Mouse (Mus musculus): ENCODE measurements around the gene Sh3glb1. TPM values are rescaled to one million over a fixed set of nuclear protein-coding genes. Genes with fewer than 3 reads are reported as not detected.
"Not testable (repeated sequence)": the region's sequence is repeated elsewhere in the genome, so short reads cannot be mapped to it uniquely, and the experiment has no call there.

The Sh3glb1 gene
- polyA plus RNA-seq (2015; fragmentation: Nextera tagmentation; extraction: Ambion mirVana) = 87.4 and 95.6 TPM in 2 replicates

GRCm38 (mm10) chr3:144719901-144720747 is at the start of gene Sh3glb1:
Gene Sh3glb1 (minus strand): TSS chr3:144720335.
- no peaks in the 10 kb centered on the region for H3K9me3 ChIP-seq (replicated peaks)
- no peaks in the 10 kb centered on the region for H3K36me3 ChIP-seq (ENCODE audit: poor library complexity, severe bottlenecking)
- ATAC-seq = peak; percentile 92
- peak within 1 kb of the TSS; percentile 99 for H3K27ac ChIP-seq
- WGBS = under 1% methylated on average over 40 of the region's 98 CpGs
- H3K4me2 ChIP-seq = peak within 1 kb of the TSS; percentile 89
- H3K9ac ChIP-seq = peak within 1 kb of the TSS; percentile 90
- peaks cover 39% of the 10 kb centered on the region for H3K4me1 ChIP-seq
- peak within 1 kb of the TSS; percentile 83 for H3K4me3 ChIP-seq
- H3K27me3 ChIP-seq = no peaks in the 10 kb centered on the region

GRCm38 (mm10) chr3:144765161-144765560 is 45.0 kb upstream of the Sh3glb1 start:
- no peak for ATAC-seq
- H3K27ac ChIP-seq = no peak overlapping the region
- H3K27me3 ChIP-seq = no peaks in the 10 kb centered on the region
- no peak overlapping the region for H3K4me3 ChIP-seq
- no peak overlapping the region for H3K4me2 ChIP-seq
- WGBS = 90% methylated on average over 4 of the region's 4 CpGs
- no peaks in the 10 kb centered on the region for H3K36me3 ChIP-seq (ENCODE audit: poor library complexity, severe bottlenecking)
- no peaks in the 10 kb centered on the region for H3K4me1 ChIP-seq
- no peaks in the 10 kb centered on the region for H3K9me3 ChIP-seq (replicated peaks)
- no peak overlapping the region for H3K9ac ChIP-seq

GRCm38 (mm10) chr3:144761454-144761853 is 41.3 kb upstream of the Sh3glb1 start:
- ATAC-seq = no peak
- H3K4me2 ChIP-seq = no peak overlapping the region
- no peak overlapping the region for H3K27ac ChIP-seq
- no peaks in the 10 kb centered on the region for H3K27me3 ChIP-seq
- H3K9ac ChIP-seq = no peak overlapping the region
- no peaks in the 10 kb centered on the region for H3K9me3 ChIP-seq (replicated peaks)
- WGBS = 86% methylated on average over 6 of the region's 6 CpGs
- no peaks in the 10 kb centered on the region for H3K4me1 ChIP-seq
- H3K36me3 ChIP-seq (ENCODE audit: poor library complexity, severe bottlenecking) = no peaks in the 10 kb centered on the region
- no peak overlapping the region for H3K4me3 ChIP-seq

GRCm38 (mm10) chr3:144760592-144761309 is 40.6 kb upstream of the Sh3glb1 start, which contains the start of gene Clca3a1:
Gene Clca3a1 (minus strand): TSS chr3:144760977.
- ATAC-seq = no peak
- H3K27ac ChIP-seq = no peak within 1 kb of the TSS
- H3K9ac ChIP-seq = no peak within 1 kb of the TSS
- H3K36me3 ChIP-seq (ENCODE audit: poor library complexity, severe bottlenecking) = no peaks in the 10 kb centered on the region
- H3K27me3 ChIP-seq = no peaks in the 10 kb centered on the region
- no peak within 1 kb of the TSS for H3K4me3 ChIP-seq
- H3K4me2 ChIP-seq = no peak within 1 kb of the TSS
- H3K9me3 ChIP-seq (replicated peaks) = no peaks in the 10 kb centered on the region
- H3K4me1 ChIP-seq = no peaks in the 10 kb centered on the region
- 85% methylated on average over 9 of the region's 11 CpGs for WGBS

GRCm38 (mm10) chr3:144759719-144760118 is 39.6 kb upstream of the Sh3glb1 start:
- ATAC-seq = no peak
- Histone ChIP-seq H3K4me2 (no peak overlapping the region), H3K4me3 (no peak overlapping the region), H3K36me3 (ENCODE audit: poor library complexity, severe bottlenecking) (no peaks in the 10 kb centered on the region), H3K27ac (no peak overlapping the region), H3K4me1 (no peaks in the 10 kb centered on the region), H3K9ac (no peak overlapping the region), H3K9me3 (replicated peaks) (no peaks in the 10 kb centered on the region), H3K27me3 (no peaks in the 10 kb centered on the region)
- WGBS = 88% methylated on average over 3 of the region's 3 CpGs

- peak; percentile 53; the same call in 1 of the 2 replicates for ATAC-seq
- H3K9me3 ChIP-seq (replicated peaks); H3K4me2 ChIP-seq; H3K36me3 ChIP-seq (ENCODE audit: poor library complexity, severe bottlenecking); H3K27me3 ChIP-seq; H3K27ac ChIP-seq; H3K9ac ChIP-seq; H3K4me3 ChIP-seq; H3K4me1 ChIP-seq: not testable (repeated sequence)
- 68% methylated on average over 8 of the region's 8 CpGs for WGBS
Measured at GRCm38 (mm10) chr3:144756103-144756502, 36.0 kb upstream of the Sh3glb1 start.

- Histone ChIP-seq H3K4me3 (no peak overlapping the region), H3K9me3 (replicated peaks) (no peaks in the 10 kb centered on the region), H3K4me1 (no peaks in the 10 kb centered on the region), H3K36me3 (ENCODE audit: poor library complexity, severe bottlenecking) (no peaks in the 10 kb centered on the region), H3K9ac (no peak overlapping the region), H3K4me2 (no peak overlapping the region), H3K27me3 (no peaks in the 10 kb centered on the region), H3K27ac (no peak overlapping the region)
- WGBS = 5% methylated on average over 2 of the region's 2 CpGs
- ATAC-seq = no peak
Measured at GRCm38 (mm10) chr3:144753120-144753519, 33.0 kb upstream of the Sh3glb1 start.

GRCm38 (mm10) chr3:144749062-144749963 is 29.2 kb upstream of the Sh3glb1 start:
- not testable (repeated sequence) for H3K27me3 ChIP-seq; H3K4me1 ChIP-seq; H3K36me3 ChIP-seq (ENCODE audit: poor library complexity, severe bottlenecking); H3K9me3 ChIP-seq (replicated peaks); H3K27ac ChIP-seq; H3K9ac ChIP-seq; H3K4me3 ChIP-seq
- ATAC-seq = peak; percentile 81
- 41% methylated on average over 20 of the region's 21 CpGs for WGBS
- peak overlapping the region; percentile 12; the same call in 1 of the 2 replicates for H3K4me2 ChIP-seq

- ATAC-seq = peak; percentile 64; the same call in 1 of the 2 replicates
- not testable (repeated sequence) for H3K4me3 ChIP-seq; H3K36me3 ChIP-seq (ENCODE audit: poor library complexity, severe bottlenecking); H3K4me1 ChIP-seq; H3K4me2 ChIP-seq; H3K9ac ChIP-seq; H3K27ac ChIP-seq; H3K9me3 ChIP-seq (replicated peaks); H3K27me3 ChIP-seq
- WGBS = 13% methylated on average over 3 of the region's 3 CpGs
Measured at GRCm38 (mm10) chr3:144747706-144748105, 27.6 kb upstream of the Sh3glb1 start.

GRCm38 (mm10) chr3:144738396-144738795 is 18.3 kb upstream of the Sh3glb1 start:
- H3K27me3 ChIP-seq = not testable (repeated sequence)

GRCm38 (mm10) chr3:144736831-144737230 is 16.7 kb upstream of the Sh3glb1 start:
- Histone ChIP-seq H3K4me1 (no peaks in the 10 kb centered on the region), H3K4me3 (no peak overlapping the region), H3K9ac (no peak overlapping the region), H3K27me3 (no peaks in the 10 kb centered on the region), H3K4me2 (no peak overlapping the region), H3K36me3 (ENCODE audit: poor library complexity, severe bottlenecking) (no peaks in the 10 kb centered on the region), H3K9me3 (replicated peaks) (no peaks in the 10 kb centered on the region), H3K27ac (no peak overlapping the region)
- ATAC-seq = 0 out of 2 replicates have a peak, but pooled peaks have one; percentile 43
- WGBS = 25% methylated on average over 9 of the region's 9 CpGs

More at GRCm38 (mm10) chr3:144738396-144738795, 18.3 kb upstream of the Sh3glb1 start:
- H3K4me3 ChIP-seq; H3K36me3 ChIP-seq (ENCODE audit: poor library complexity, severe bottlenecking); H3K4me1 ChIP-seq; ATAC-seq; H3K4me2 ChIP-seq; H3K27ac ChIP-seq; H3K9ac ChIP-seq; H3K9me3 ChIP-seq (replicated peaks): not testable (repeated sequence)
- WGBS = 80% methylated on average over 24 of the region's 24 CpGs
